12 mouse cellular contexts compared by ENCODE assay signal in the genomic region with DNA sequence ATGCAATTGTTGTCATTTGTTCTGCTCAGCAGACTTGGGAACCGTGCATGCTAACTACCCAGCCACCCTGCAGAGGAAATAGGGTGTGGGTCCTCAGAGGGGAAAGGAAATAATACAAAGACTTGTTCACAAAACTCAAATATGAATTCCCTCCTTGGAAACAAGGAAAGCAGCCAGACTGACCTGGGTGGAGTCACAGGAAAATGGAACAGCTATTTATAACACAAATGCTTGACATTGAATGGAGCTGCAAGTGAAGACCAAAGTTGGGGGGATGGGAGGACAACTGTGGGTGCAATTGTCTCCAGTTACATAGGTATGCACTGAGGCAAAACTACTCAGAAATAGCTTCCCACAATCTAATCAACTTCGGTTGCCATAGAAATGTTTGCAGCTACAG.
A peak's percentile ranks its signal among the peaks of the same experiment; 100 is the strongest.
DNase-seq lines count a peak whose midpoint lies in the region; ATAC-seq and TF ChIP-seq lines count a peak whose summit lies in the region.
"Had no signal": no experiment of that assay in that cellular context is flagged by ENCODE, and none has a peak within 500 bp of the region (broad histone marks: within the 10 kb centered on the region; RNA-seq: fewer than 3 reads in every experiment).

No protein-coding gene starts in this region.

- TF ChIP-seq CTCF in kidney, adult 2 months (conservative IDR thresholded peaks at IDR 0.05; ENCODE audit: insufficient read depth, insufficient read length, low read depth, low read length): no peak
- no peak for TF ChIP-seq CTCF in lung, postnatal 0 days (IDR thresholded peaks at IDR 0.05)

- no peaks in the 10 kb centered on the region for H3K27me3 ChIP-seq in kidney, adult 2 months (replicated peaks; ENCODE audit: control insufficient read depth, insufficient read depth, low read length)
- H3K27me3 ChIP-seq in kidney, embryonic 14.5 days (ENCODE audit: control insufficient read depth, insufficient read depth, low read length): no peaks in the 10 kb centered on the region
- no peaks in the 10 kb centered on the region for H3K27me3 ChIP-seq in lung, postnatal 0 days (replicated peaks; ENCODE audit: insufficient read depth, low read length)
- H3K27me3 ChIP-seq: lung, embryonic 15.5 days had no signal

- ATAC-seq in kidney, embryonic 14.5 days (ENCODE audit: low FRiP score, low TSS enrichment): no peak
- peak; percentile 70 for ATAC-seq in lung, postnatal 0 days
- no peak for ATAC-seq in erythroid progenitor cell, adult 5-6 weeks (replicated peaks; ENCODE audit: low FRiP score, poor library complexity, severe bottlenecking)

- H3K27ac ChIP-seq in kidney, adult 2 months (ENCODE audit: insufficient read depth, low read depth, low read length): peak overlapping the region; percentile 74
- H3K27ac ChIP-seq in kidney, embryonic 14.5 days (ENCODE audit: low read depth, low read length): no peak overlapping the region
- no peak overlapping the region for H3K27ac ChIP-seq in lung, postnatal 0 days (ENCODE audit: low read length)

- no peaks in the 10 kb centered on the region for H3K4me1 ChIP-seq in kidney, adult 2 months (ENCODE audit: control insufficient read depth, insufficient read depth, low read length)
- H3K4me1 ChIP-seq in kidney, embryonic 14.5 days (ENCODE audit: control insufficient read depth, insufficient read depth, low read length): no peaks in the 10 kb centered on the region
- no peaks in the 10 kb centered on the region for H3K4me1 ChIP-seq in lung, postnatal 0 days (ENCODE audit: insufficient read depth, low read depth, low read length)
- H3K4me1 ChIP-seq: lung, embryonic 15.5 days had no signal

- TF ChIP-seq POLR2A in kidney, adult 2 months (IDR thresholded peaks at IDR 0.05; ENCODE audit: low read depth, low read length): no peak

- peak; percentile 9 to 31 for DNase-seq in adrenal gland, postnatal 36 days
- no peak for DNase-seq in adrenal gland, adult 18-20 months (ENCODE audit: low spot score in 2 of 2)
- DNase-seq in kidney, adult 2 months: peak; percentile 77
- DNase-seq in heart, postnatal 10 days: peak; percentile 63 to 66
- DNase-seq in lung, postnatal 0 days (ENCODE audit: low spot score): peak; percentile 31
- no peak for DNase-seq in urinary bladder, adult 18-20 months (ENCODE audit: low spot score in 2 of 2)
- DNase-seq: adrenal gland, postnatal 25 days; cerebellum, adult 9-10 months; left cerebral cortex, postnatal 4 days had no signal

- intact Hi-C loops in heart, postnatal 10 days (cut with DNase I): loop anchor here (5.0 kb wide), 1 partner anchor 49 kb away; no protein-coding TSS in a partner anchor

- no peaks in the 10 kb centered on the region for H3K36me3 ChIP-seq in kidney, adult 2 months (ENCODE audit: control insufficient read depth, insufficient read depth, low read length)
- H3K36me3 ChIP-seq in kidney, embryonic 14.5 days (ENCODE audit: control insufficient read depth, insufficient read depth, low read length): no peaks in the 10 kb centered on the region
- no peaks in the 10 kb centered on the region for H3K36me3 ChIP-seq in lung, postnatal 0 days (ENCODE audit: insufficient read depth, low read length)
- H3K36me3 ChIP-seq: lung, embryonic 15.5 days had no signal

- H3K9ac ChIP-seq in kidney, embryonic 14.5 days (ENCODE audit: low read depth, low read length): no peak overlapping the region
- H3K9ac ChIP-seq in lung, postnatal 0 days (replicated peaks; ENCODE audit: low read depth): no peak overlapping the region
- H3K9ac ChIP-seq: lung, embryonic 15.5 days had no signal

- TF ChIP-seq EP300 in lung, postnatal 0 days (IDR thresholded peaks at IDR 0.05): peak; percentile 88

- H3K9me3 ChIP-seq in kidney, embryonic 14.5 days (ENCODE audit: control insufficient read depth, low read length): no peaks in the 10 kb centered on the region
- H3K9me3 ChIP-seq in lung, postnatal 0 days (ENCODE audit: low read length): no peaks in the 10 kb centered on the region
- H3K9me3 ChIP-seq: lung, embryonic 15.5 days had no signal

- no peak overlapping the region for H3K4me3 ChIP-seq in kidney, adult 2 months (ENCODE audit: insufficient read depth, low read depth, low read length)
- no peak overlapping the region for H3K4me3 ChIP-seq in kidney, embryonic 14.5 days (ENCODE audit: low read length)
- H3K4me3 ChIP-seq in lung, postnatal 0 days (ENCODE audit: low read depth, low read length): no peak overlapping the region
- H3K4me3 ChIP-seq: lung, embryonic 15.5 days had no signal

- no peak overlapping the region for H3K4me2 ChIP-seq in kidney, embryonic 14.5 days (replicated peaks; ENCODE audit: low read depth, low read length)
- H3K4me2 ChIP-seq in lung, postnatal 0 days (replicated peaks; ENCODE audit: low read depth, low read length): no peak overlapping the region
- H3K4me2 ChIP-seq: lung, embryonic 15.5 days had no signal

- 48% methylated on average over 2 of the region's 2 CpGs for WGBS in kidney, adult 2 months
- 67% methylated on average over 2 of the region's 2 CpGs for WGBS in kidney, embryonic 14.5 days
- WGBS in lung, postnatal 0 days: 59% methylated on average over 2 of the region's 2 CpGs

Comparison
In these comparisons a context has a peak if more than half of its experiments do, and no peak if none do; other contexts are left out.
1. DNase-seq: peak in adrenal gland, postnatal 36 days (2 of 2), kidney, adult 2 months (single experiment), heart, postnatal 10 days (2 of 2) and lung, postnatal 0 days (single experiment); none in adrenal gland, adult 18-20 months (0 of 2) and urinary bladder, adult 18-20 months (0 of 2).